Mouse (Mus musculus): ENCODE data around the gene Sh2b2. TPM values are rescaled to one million over a fixed set of nuclear protein-coding genes. Genes with fewer than 3 reads are reported as not detected.

Gene Sh2b2
- polyA plus RNA-seq, 1 experiment from 2014 or later, result 3.1 TPM

- no peaks in the 10 kb centered on the region for H3K27me3 ChIP-seq (replicated peaks)
- H3K36me3 ChIP-seq, result no peaks in the 10 kb centered on the region
- WGBS, result 30% methylated on average over 6 of the region's 6 CpGs
- H3K4me3 ChIP-seq (replicated peaks), result no peak overlapping the region
- H3K27ac ChIP-seq, result no peak overlapping the region
- H3K4me1 ChIP-seq (replicated peaks), result peaks cover 3% of the 10 kb centered on the region; the same call in 1 of the 2 replicates
- no peak overlapping the region for H3K4me2 ChIP-seq (replicated peaks)
- H3K9me3 ChIP-seq, result no peaks in the 10 kb centered on the region
- ATAC-seq, result 0 out of 2 replicates have a peak, but pooled peaks have one; percentile 27
- no peak overlapping the region for H3K9ac ChIP-seq
Observed at GRCm38 (mm10) chr5:136258919-136259318, 12.6 kb upstream of the Sh2b2 start.

GRCm38 (mm10) chr5:136252899-136253298, 6.5 kb upstream of the Sh2b2 start:
- H3K27me3 ChIP-seq (replicated peaks), result no peaks in the 10 kb centered on the region
- no peaks in the 10 kb centered on the region for H3K9me3 ChIP-seq
- no peak overlapping the region for H3K9ac ChIP-seq
- no peak overlapping the region for H3K4me2 ChIP-seq (replicated peaks)
- peak; percentile 80 for ATAC-seq
- no peak overlapping the region for H3K4me3 ChIP-seq (replicated peaks)
- no peaks in the 10 kb centered on the region for H3K36me3 ChIP-seq
- no peak overlapping the region for H3K27ac ChIP-seq
- H3K4me1 ChIP-seq (replicated peaks), result no peaks in the 10 kb centered on the region
- 18% methylated on average over 17 of the region's 17 CpGs for WGBS

- Histone ChIP-seq H3K9me3 (no peaks in the 10 kb centered on the region), H3K4me1 (replicated peaks) (no peaks in the 10 kb centered on the region), H3K9ac (no peak overlapping the region), H3K27ac (no peak overlapping the region), H3K4me2 (replicated peaks) (no peak overlapping the region), H3K36me3 (no peaks in the 10 kb centered on the region), H3K4me3 (replicated peaks) (no peak overlapping the region), H3K27me3 (replicated peaks) (no peaks in the 10 kb centered on the region)
- WGBS, result 55% methylated on average over 7 of the region's 7 CpGs
- ATAC-seq, result no peak
Observed at GRCm38 (mm10) chr5:136251004-136251403, 4.6 kb upstream of the Sh2b2 start.

GRCm38 (mm10) chr5:136248441-136248840, 2.1 kb upstream of the Sh2b2 start:
- Histone ChIP-seq H3K36me3 (no peaks in the 10 kb centered on the region), H3K9ac (no peak overlapping the region), H3K27me3 (replicated peaks) (no peaks in the 10 kb centered on the region), H3K27ac (no peak overlapping the region), H3K4me1 (replicated peaks) (peaks cover 8% of the 10 kb centered on the region), H3K4me2 (replicated peaks) (no peak overlapping the region), H3K4me3 (replicated peaks) (no peak overlapping the region), H3K9me3 (no peaks in the 10 kb centered on the region)
- 68% methylated on average over 6 of the region's 6 CpGs for WGBS
- ATAC-seq, result no peak

GRCm38 (mm10) chr5:136245541-136246451, 560 bp downstream of the Sh2b2 start:
- Histone ChIP-seq H3K9me3 (no peaks in the 10 kb centered on the region), H3K4me1 (replicated peaks) (peaks cover 8% of the 10 kb centered on the region), H3K27me3 (replicated peaks) (no peaks in the 10 kb centered on the region), H3K9ac (peak overlapping the region; percentile 56), H3K27ac (no peak overlapping the region), H3K36me3 (no peaks in the 10 kb centered on the region), H3K4me2 (replicated peaks) (peak overlapping the region; percentile 96), H3K4me3 (replicated peaks) (peak overlapping the region; percentile 77)
- 21% methylated on average over 15 of the region's 15 CpGs for WGBS
- no peak for ATAC-seq

GRCm38 (mm10) chr5:136244762-136245540, 1.4 kb downstream of the Sh2b2 start:
- ATAC-seq, result peak; percentile 86
- no peaks in the 10 kb centered on the region for H3K36me3 ChIP-seq
- H3K4me2 ChIP-seq (replicated peaks), result peak overlapping the region; percentile 96
- peak overlapping the region; percentile 58 for H3K27ac ChIP-seq
- WGBS, result 1% methylated on average over 47 of the region's 57 CpGs
- no peaks in the 10 kb centered on the region for H3K27me3 ChIP-seq (replicated peaks)
- peak overlapping the region; percentile 77 for H3K4me3 ChIP-seq (replicated peaks)
- no peaks in the 10 kb centered on the region for H3K9me3 ChIP-seq
- peaks cover 8% of the 10 kb centered on the region for H3K4me1 ChIP-seq (replicated peaks)
- H3K9ac ChIP-seq, result peak overlapping the region; percentile 69

- Histone ChIP-seq H3K4me2 (replicated peaks) (peak overlapping the region; percentile 96), H3K27ac (peak overlapping the region; percentile 58; the same call in 1 of the 2 replicates), H3K36me3 (no peaks in the 10 kb centered on the region), H3K4me3 (replicated peaks) (peak overlapping the region; percentile 77), H3K9me3 (no peaks in the 10 kb centered on the region), H3K4me1 (replicated peaks) (peaks cover 8% of the 10 kb centered on the region), H3K27me3 (replicated peaks) (no peaks in the 10 kb centered on the region), H3K9ac (peak overlapping the region; percentile 69)
- peak; percentile 60 for ATAC-seq
- under 1% methylated on average over 67 of the region's 67 CpGs for WGBS
Observed at GRCm38 (mm10) chr5:136243851-136244761, 2.2 kb downstream of the Sh2b2 start.

- H3K4me1 ChIP-seq (replicated peaks), result peaks cover 15% of the 10 kb centered on the region
- H3K27me3 ChIP-seq (replicated peaks), result no peaks in the 10 kb centered on the region
- ATAC-seq, result no peak
- WGBS, result 75% methylated on average over 6 of the region's 6 CpGs
- no peak overlapping the region for H3K27ac ChIP-seq
- H3K36me3 ChIP-seq, result no peaks in the 10 kb centered on the region
- H3K9me3 ChIP-seq, result no peaks in the 10 kb centered on the region
- no peak overlapping the region for H3K9ac ChIP-seq
- no peak overlapping the region for H3K4me3 ChIP-seq (replicated peaks)
- no peak overlapping the region for H3K4me2 ChIP-seq (replicated peaks)
Observed at GRCm38 (mm10) chr5:136241161-136241560, 5.2 kb downstream of the Sh2b2 start.

- no peak overlapping the region for H3K4me3 ChIP-seq (replicated peaks)
- H3K27me3 ChIP-seq (replicated peaks), result no peaks in the 10 kb centered on the region
- H3K9ac ChIP-seq, result no peak overlapping the region
- H3K27ac ChIP-seq, result no peak overlapping the region
- ATAC-seq, result no peak
- H3K4me1 ChIP-seq (replicated peaks), result peaks cover 15% of the 10 kb centered on the region
- H3K4me2 ChIP-seq (replicated peaks), result no peak overlapping the region
- WGBS, result 32% methylated on average over 1 of the region's 1 CpGs
- no peaks in the 10 kb centered on the region for H3K9me3 ChIP-seq
- H3K36me3 ChIP-seq, result no peaks in the 10 kb centered on the region
Observed at GRCm38 (mm10) chr5:136240381-136240780, 6.0 kb downstream of the Sh2b2 start.

- 0 out of 2 replicates have a peak, but pooled peaks cover 5% of the 10 kb centered on the region for H3K27me3 ChIP-seq (replicated peaks)
- no peaks in the 10 kb centered on the region for H3K36me3 ChIP-seq
- H3K4me1 ChIP-seq (replicated peaks), result 0 out of 2 replicates have a peak, but pooled peaks cover 8% of the 10 kb centered on the region
- peak overlapping the region; percentile 70 for H3K4me2 ChIP-seq (replicated peaks)
- H3K9ac ChIP-seq, result 0 out of 2 replicates have a peak overlapping the region, but pooled peaks have one; percentile 23
- 3% methylated on average over 19 of the region's 19 CpGs for WGBS
- no peak for ATAC-seq
- H3K27ac ChIP-seq, result no peak overlapping the region
- peak overlapping the region; percentile 30 for H3K4me3 ChIP-seq (replicated peaks)
- H3K9me3 ChIP-seq, result no peaks in the 10 kb centered on the region
Observed at GRCm38 (mm10) chr5:136237607-136238006, 8.7 kb downstream of the Sh2b2 start.

GRCm38 (mm10) chr5:136236611-136237010, 9.7 kb downstream of the Sh2b2 start:
- no peak overlapping the region for H3K4me3 ChIP-seq (replicated peaks)
- H3K9ac ChIP-seq, result no peak overlapping the region
- 0 out of 2 replicates have a peak, but pooled peaks cover 8% of the 10 kb centered on the region for H3K4me1 ChIP-seq (replicated peaks)
- WGBS, result 71% methylated on average over 5 of the region's 5 CpGs
- H3K36me3 ChIP-seq, result no peaks in the 10 kb centered on the region
- no peak for ATAC-seq
- H3K27me3 ChIP-seq (replicated peaks), result peaks cover 5% of the 10 kb centered on the region; the same call in 1 of the 2 replicates
- no peak overlapping the region for H3K4me2 ChIP-seq (replicated peaks)
- H3K9me3 ChIP-seq, result no peaks in the 10 kb centered on the region
- H3K27ac ChIP-seq, result no peak overlapping the region

Data from intestine, embryonic 15.5 days (tissue).